Mouse (Mus musculus) forebrain, embryonic 15.5 days (tissue): ENCODE results near the gene Xlr3b. TPM values are rescaled to one million over a fixed set of nuclear protein-coding genes. Genes with fewer than 3 reads are reported as not detected.

Source experiments
- polyA plus RNA-seq: library from polyadenylated mRNA; unstranded; fragments of >200 nt; fragmentation: Nextera tagmentation; extraction: Ambion mirVana; gene quantifications from 2 replicates; pipeline ENCODE4 v1.2.1, GENCODE M21; 2015

Gene Xlr3b
- polyA plus RNA-seq, 1 experiment from 2014 or later, result 12.6 TPM

Other genes with a start within 250 kb of the Xlr3b start
- gene Zfp185, start 204.9 kb upstream of the Xlr3b start, polyA plus RNA-seq, result 0.68 and 1.2 TPM in 2 replicates
- gene Pnma5, start 155.1 kb upstream of the Xlr3b start, polyA plus RNA-seq, result not detected in 2 replicates
- 2.1 and 2.4 TPM in 2 replicates for gene Pnma3, start 127.4 kb upstream of the Xlr3b start, polyA plus RNA-seq
- 0.23 and 1.1 TPM in 2 replicates for gene Xlr4a, start 109.7 kb upstream of the Xlr3b start, polyA plus RNA-seq
- 2.2 and 2.7 TPM in 2 replicates for gene Xlr3a, start 95.1 kb upstream of the Xlr3b start, polyA plus RNA-seq
- gene Gm14685, start 75.2 kb upstream of the Xlr3b start, polyA plus RNA-seq, result 0.59 and 0.92 TPM in 2 replicates
- gene Xlr5b, start 43.4 kb upstream of the Xlr3b start, polyA plus RNA-seq, result not detected in 2 replicates
- 0.22 and 0.70 TPM in 2 replicates for gene DXBay18, start 42.8 kb upstream of the Xlr3b start, polyA plus RNA-seq
- not detected in 2 replicates for gene Spin2d, start 15.2 kb upstream of the Xlr3b start, polyA plus RNA-seq
- 0.34 and 0.50 TPM in 2 replicates for gene Xlr4b, start 22.1 kb downstream of the Xlr3b start, polyA plus RNA-seq
- gene F8a, start 36.1 kb downstream of the Xlr3b start, polyA plus RNA-seq, result 25.6 and 28.0 TPM in 2 replicates
- 0.14 TPM in 1 of 2 replicates, not detected in the other for gene Xlr4c, start 50.9 kb downstream of the Xlr3b start, polyA plus RNA-seq
- gene Xlr3c, start 73.2 kb downstream of the Xlr3b start, polyA plus RNA-seq, result not detected in 2 replicates
- gene Xlr5a, start 100.8 kb downstream of the Xlr3b start, polyA plus RNA-seq, result not detected in 2 replicates
- not detected in 2 replicates for gene Xlr5c, start 100.8 kb downstream of the Xlr3b start, polyA plus RNA-seq
- gene Gm45015, start 144.6 kb downstream of the Xlr3b start, polyA plus RNA-seq, result not detected in 2 replicates
- gene Zfp275, start 150.4 kb downstream of the Xlr3b start, polyA plus RNA-seq, result 11.6 and 12.0 TPM in 2 replicates
- gene Gm18336, start 206.5 kb downstream of the Xlr3b start, polyA plus RNA-seq, result not detected in 2 replicates
- gene Zfp92, start 218.9 kb downstream of the Xlr3b start, polyA plus RNA-seq, result 0.62 and 0.72 TPM in 2 replicates
- gene Trex2, start 243.1 kb downstream of the Xlr3b start, polyA plus RNA-seq, result not detected in 2 replicates